8 mouse cellular contexts compared by ENCODE assay signal in the genomic region with DNA sequence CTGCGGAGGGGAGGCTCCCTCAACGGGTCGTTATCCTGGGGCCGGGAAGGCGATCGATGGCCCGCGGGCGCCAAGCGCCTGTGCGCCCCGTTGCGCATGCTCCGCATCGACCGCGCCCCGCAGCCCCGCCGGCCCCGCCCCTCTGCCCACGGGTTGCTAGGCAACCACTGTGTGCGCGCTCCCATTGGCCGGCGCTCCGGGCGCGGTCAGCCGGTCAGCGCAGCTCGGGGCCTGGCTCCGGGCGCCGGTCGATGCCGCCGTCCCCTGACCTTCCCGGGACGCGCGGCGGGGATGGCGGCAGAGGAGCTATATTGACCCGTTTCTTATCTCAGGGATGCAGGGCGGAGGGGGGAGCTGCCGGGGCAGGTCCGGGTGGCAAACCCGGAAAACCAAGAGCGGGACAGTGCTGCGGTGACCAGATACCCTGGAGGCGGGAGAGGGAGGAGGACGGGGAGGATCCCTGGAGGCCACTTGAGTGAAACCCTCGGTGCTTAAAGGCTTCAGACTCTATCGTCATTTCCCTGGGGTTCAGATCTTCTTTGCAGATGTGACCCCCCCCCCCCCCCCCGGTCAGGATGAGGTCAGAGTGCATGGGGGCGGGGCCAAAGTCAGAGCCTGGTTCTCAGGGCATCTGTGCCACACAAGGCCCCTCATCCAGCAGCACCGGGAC. TPM values are rescaled to one million over a fixed set of nuclear protein-coding genes. Genes with fewer than 3 reads are reported as not detected.
DNase-seq lines count a peak whose midpoint lies in the region; ATAC-seq and TF ChIP-seq lines count a peak whose summit lies in the region.

No protein-coding gene starts in this region.

- peak overlapping the region; percentile 92 for H3K4me3 ChIP-seq in cortical plate, adult 2 months (ENCODE audit: insufficient read depth, low read length)

- peak overlapping the region; percentile 95; the same call in 1 of the 2 replicates for H3K27ac ChIP-seq in cortical plate, adult 2 months (ENCODE audit: insufficient read depth, low read length)

- DNase-seq in adipocyte (ENCODE audit: low spot score) = peak; percentile 82
- DNase-seq in gastrocnemius, adult 8-10 months (ENCODE audit: low spot score in 2 of 2) = peak; percentile 82 to 87
- DNase-seq in induced T-regulatory cell, adult 2 months (ENCODE audit: low read depth) = peak; percentile 93
- DNase-seq in left cerebral cortex, adult 8-10 months (ENCODE audit: low spot score in 2 of 2) = peak; percentile 75 to 83
- peak; percentile 82 to 84 for DNase-seq in right cerebral cortex, adult 2 months (ENCODE audit: low spot score in 2 of 2)
- peak; percentile 63 for DNase-seq in urinary bladder, postnatal 10 days (ENCODE audit: low spot score)

- no peaks in the 10 kb centered on the region for H3K4me1 ChIP-seq in cortical plate, adult 2 months (ENCODE audit: control insufficient read depth, insufficient read depth, low read length)

- TF ChIP-seq CTCF in cortical plate, adult 2 months (IDR thresholded peaks at IDR 0.05; ENCODE audit: extremely low read depth, insufficient read depth, low read length) = no peak

- peak; percentile 53; the same call in 1 of the 2 replicates for TF ChIP-seq POLR2A in cortical plate, adult 2 months (IDR thresholded peaks at IDR 0.05; ENCODE audit: extremely low read depth, insufficient read depth, low read length)

- peak; percentile 99 for ATAC-seq in megakaryocyte, adult 5-6 weeks (ENCODE audit: poor library complexity, severe bottlenecking)

RNA-seq across cellular contexts. Expression of gene Onecut3, which starts 19.2 kb away (rescaled TPM):
- not detected in 2 replicates for polyA plus RNA-seq in cortical plate, adult 2 months (2012; rRNA removed)
- total RNA-seq in gastrocnemius, adult 8-10 months (2022) = not detected
- not detected for total RNA-seq in left cerebral cortex, adult 8-10 months (2022)
- not detected in 2 replicates for total RNA-seq in megakaryocyte, adult 5-6 weeks (2015)
- not detected in 2 replicates for total RNA-seq in megakaryocyte, adult 5-6 weeks (2017)

RNA-seq across cellular contexts. Expression of gene Tcf3, which starts 42.0 kb away (rescaled TPM):
- polyA plus RNA-seq in cortical plate, adult 2 months (2012; rRNA removed) = 25.5 and 26.0 TPM in 2 replicates
- 10 to 100 TPM in 3 of 4 experiments, 1 to 10 TPM in 1; 9.9 to 13.1 (median 10.8) TPM for total RNA-seq in gastrocnemius, adult 8-10 months (2022)
- 10 to 100 TPM; 27.7 to 32.6 (median 31.4) TPM for total RNA-seq in left cerebral cortex, adult 8-10 months (2022)
- total RNA-seq in megakaryocyte, adult 5-6 weeks (2015) = 17.2 and 20.3 TPM in 2 replicates
- 22.4 and 24.2 TPM in 2 replicates for total RNA-seq in megakaryocyte, adult 5-6 weeks (2017)

Comparison
In these comparisons a context has a peak if more than half of its experiments do, and no peak if none do; other contexts are left out.
1. Peak in every context shown above with its lines: DNase-seq, ATAC-seq, H3K4me3 ChIP-seq and H3K27ac ChIP-seq.